Mouse (Mus musculus): Measurements from ENCODE around the gene Slc35a5. TPM values are rescaled to one million over a fixed set of nuclear protein-coding genes. Genes with fewer than 3 reads are reported as not detected.

Gene Slc35a5
- polyA plus RNA-seq (2014; fragmentation: Illumina TruSeq; extraction: RNeasy Lipid Tissue Mini Kit (QIAGEN cat#74804); ENCODE audit: low read depth, low replicate concordance) = 63.0 TPM

DNA sequence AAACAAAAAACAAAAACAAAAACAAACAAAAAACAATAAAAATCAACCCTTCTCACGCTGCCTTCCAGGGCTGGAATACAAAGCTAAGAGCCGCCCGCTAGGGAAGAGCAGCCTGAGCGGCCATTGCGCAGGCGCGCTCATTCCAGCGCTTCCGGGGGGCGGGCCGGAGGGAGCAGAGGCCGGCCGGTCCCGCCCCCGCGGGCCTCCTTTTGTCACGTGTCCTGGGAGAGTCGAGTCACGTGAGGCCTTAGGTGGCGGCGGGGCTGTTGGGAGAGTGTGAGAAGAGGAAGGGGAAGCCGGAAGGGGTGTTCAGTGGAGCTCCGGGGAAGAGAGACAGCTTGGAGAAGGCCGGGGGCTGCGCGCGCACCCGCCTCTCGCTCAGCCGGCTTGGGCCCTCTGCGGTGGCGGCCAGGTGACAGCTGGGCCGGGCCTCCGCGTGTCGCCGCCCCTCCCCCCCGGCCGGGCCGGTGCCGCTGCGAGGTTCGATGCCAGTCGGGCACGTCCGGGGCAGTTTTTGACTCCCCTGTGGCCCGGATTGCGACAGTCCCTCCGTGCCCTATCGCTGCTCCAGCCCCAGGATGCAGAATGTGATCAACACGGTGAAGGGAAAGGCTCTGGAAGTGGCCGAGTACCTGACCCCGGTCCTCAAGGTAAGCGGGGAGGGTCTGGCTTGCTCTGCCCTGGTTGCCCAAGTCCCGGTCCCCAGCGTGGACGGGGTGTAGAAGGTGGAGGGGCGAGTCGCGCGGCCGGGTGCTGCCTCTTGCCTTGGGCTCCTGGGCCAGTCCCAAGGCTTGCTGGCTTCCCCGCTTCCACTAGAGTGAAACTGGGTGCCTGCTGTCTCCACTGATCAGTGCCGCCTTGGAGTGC is at the start of gene Slc35a5, which contains the start of gene Atg3:
Gene Slc35a5, minus strand, starts transcription at position 185 of the 867 bp plus-strand sequence.
Gene Atg3, plus strand, starts transcription at position 264 of the 867 bp plus-strand sequence.

DNA sequence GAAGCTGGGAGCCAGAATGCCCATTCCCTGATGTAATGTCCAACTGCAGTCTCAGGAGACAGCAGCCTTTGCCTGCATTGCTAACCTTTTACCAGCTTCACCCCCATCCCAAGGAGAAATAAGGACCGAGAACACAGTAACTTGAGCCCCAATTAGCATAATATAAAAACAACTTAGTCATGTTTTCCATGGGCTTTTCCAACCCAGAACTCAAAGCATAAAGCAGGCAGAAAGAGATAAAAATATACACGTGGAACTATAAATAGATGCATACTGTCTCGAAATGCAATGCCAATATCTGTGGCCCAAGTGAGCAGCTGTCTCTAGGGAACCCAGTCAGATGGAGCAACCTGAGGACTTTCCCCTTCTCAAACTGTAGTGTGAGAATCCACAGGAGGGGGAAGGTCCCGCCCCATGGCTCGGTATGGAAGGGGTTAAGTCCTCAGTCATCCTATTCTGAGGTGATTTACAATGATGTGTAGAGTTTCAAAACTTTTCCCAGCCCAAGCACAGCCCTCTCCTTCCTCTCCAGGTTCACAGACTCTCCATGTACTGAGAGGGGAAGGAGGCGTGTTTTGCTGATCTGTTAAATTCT is 65.3 kb downstream of the Slc35a5 start, which contains the start of gene Ccdc80:
Gene Ccdc80, plus strand, starts transcription at position 266 of the 595 bp plus-strand sequence.

Other genes starting within 250 kb of the Slc35a5 start
- gene Cd200r3, start 215.0 kb downstream of the Slc35a5 start, polyA plus RNA-seq (2014; fragmentation: Illumina TruSeq; extraction: RNeasy Lipid Tissue Mini Kit (QIAGEN cat#74804); ENCODE audit: low read depth, low replicate concordance) = 0.23 TPM
- gene Ccdc80, start 65.3 kb downstream of the Slc35a5 start, polyA plus RNA-seq (2014; fragmentation: Illumina TruSeq; extraction: RNeasy Lipid Tissue Mini Kit (QIAGEN cat#74804); ENCODE audit: low read depth, low replicate concordance) = 12.4 TPM
- 167 TPM for gene Atg3, start 79 bp upstream of the Slc35a5 start, polyA plus RNA-seq (2014; fragmentation: Illumina TruSeq; extraction: RNeasy Lipid Tissue Mini Kit (QIAGEN cat#74804); ENCODE audit: low read depth, low replicate concordance)
- 2.2 TPM for gene Btla, start 65.6 kb upstream of the Slc35a5 start, polyA plus RNA-seq (2014; fragmentation: Illumina TruSeq; extraction: RNeasy Lipid Tissue Mini Kit (QIAGEN cat#74804); ENCODE audit: low read depth, low replicate concordance)

Measured in adrenal gland, adult 10 weeks (tissue).